Mouse (Mus musculus) liver, adult 2 months (tissue): ENCODE results near the gene Pcgf5.

Experiments
- CTCF ChIP-seq: fragments of 200-500 bp; IDR thresholded peaks from 2 replicates; pipeline ENCODE4 v1.5.1; 2011; ENCODE audit warnings: low read depth, low read length, control low read depth
- POLR2A ChIP-seq: fragments of 200-500 bp; IDR thresholded peaks from 2 replicates; pipeline ENCODE4 v1.6.1; 2011; ENCODE audit warnings: low read length, control low read depth; ENCODE audit not compliant: insufficient read depth; ENCODE audit errors: extremely low read depth

- TF ChIP-seq CTCF (no peak), POLR2A (no peak)
Observed at GRCm38 (mm10) chr19:36476596-36476995, 128.5 kb downstream of the Pcgf5 start.
